Mouse (Mus musculus): ENCODE measurements around the gene Hras. TPM values are rescaled to one million over a fixed set of nuclear protein-coding genes. Genes with fewer than 3 reads are reported as not detected.

The Hras gene
- total RNA-seq, 2 experiments from 2014 or later = 101 to 104 TPM

- intact Hi-C loops (cut with DNase I) = no loop called here
- no peak for DNase-seq
Measured at GRCm38 (mm10) chr7:141191796-141192685, 1.8 kb downstream of the Hras start.

- intact Hi-C loops (cut with DNase I) = no loop called here
- DNase-seq = peak; percentile 27 to 34
Measured at GRCm38 (mm10) chr7:141191036-141191435, 2.8 kb downstream of the Hras start.

GRCm38 (mm10) chr7:141190220-141190619 lies 3.6 kb downstream of the Hras start:
- no peak for DNase-seq
- intact Hi-C loops (cut with DNase I) = no loop called here

GRCm38 (mm10) chr7:141188733-141189132 lies 5.1 kb downstream of the Hras start:
- intact Hi-C loops (cut with DNase I) = no loop called here

GRCm38 (mm10) chr7:141188194-141188593 lies 5.6 kb downstream of the Hras start:
- DNase-seq = no peak
- intact Hi-C loops (cut with DNase I) = no loop called here

More at GRCm38 (mm10) chr7:141188733-141189132, 5.1 kb downstream of the Hras start:
- DNase-seq = no peak

GRCm38 (mm10) chr7:141176173-141176572 lies 17.6 kb downstream of the Hras start:
- intact Hi-C loops (cut with DNase I) = loop anchor here (1.0 to 5.0 kb wide), 4 partner anchors 84 to 269 kb away; no protein-coding TSS in a partner anchor
- peak; percentile 87 to 93 for DNase-seq

GRCm38 (mm10) chr7:141175068-141175467 lies 18.7 kb downstream of the Hras start:
- no peak for DNase-seq
- intact Hi-C loops (cut with DNase I) = loop anchor here (5.0 kb wide), 2 partner anchors 103 to 268 kb away; no protein-coding TSS in a partner anchor

GRCm38 (mm10) chr7:141173323-141173850 lies 20.4 kb downstream of the Hras start:
- intact Hi-C loops (cut with DNase I) = loop anchor here (5.0 kb wide), 3 partner anchors 51 to 316 kb away; partner anchors contain the start of genes Bet1l, Gm45785, Ptdss2 and Ric8a
- no peak for DNase-seq

- DNase-seq = peak; percentile 90 to 91
- intact Hi-C loops (cut with DNase I) = loop anchor here (5.0 kb wide), 3 partner anchors 50 to 315 kb away; partner anchors contain the start of genes Bet1l, Gm45785, Ptdss2 and Ric8a
Measured at GRCm38 (mm10) chr7:141172116-141173006, 21.4 kb downstream of the Hras start, which contains the start of gene Rnh1. Rnh1 (minus strand) TSS chr7:141172857.

GRCm38 (mm10) chr7:141169866-141170265 lies 23.9 kb downstream of the Hras start:
- DNase-seq = no peak
- intact Hi-C loops (cut with DNase I) = loop anchor here (5.0 to 10.0 kb wide), 4 partner anchors 48 to 313 kb away; partner anchors contain the start of genes Bet1l, Gm45785, Phrf1 and Ptdss2

GRCm38 (mm10) chr7:141169300-141169699 lies 24.5 kb downstream of the Hras start:
- DNase-seq = no peak
- intact Hi-C loops (cut with DNase I) = loop anchor here (10.0 kb wide), 1 partner anchor 56 kb away; the partner anchor contains the start of gene Phrf1

GRCm38 (mm10) chr7:141168518-141168953 lies 25.3 kb downstream of the Hras start:
- intact Hi-C loops (cut with DNase I) = loop anchor here (10.0 kb wide), 1 partner anchor 56 kb away; the partner anchor contains the start of gene Phrf1
- peak; percentile 69 for DNase-seq

- intact Hi-C loops (cut with DNase I) = loop anchor here (10.0 kb wide), 1 partner anchor 57 kb away; the partner anchor contains the start of gene Phrf1
- DNase-seq = peak; percentile 37 to 59
Measured at GRCm38 (mm10) chr7:141167901-141168517, 25.8 kb downstream of the Hras start.

GRCm38 (mm10) chr7:141164850-141165249 lies 29.0 kb downstream of the Hras start:
- DNase-seq = no peak
- intact Hi-C loops (cut with DNase I) = loop anchor here (10.0 kb wide), 1 partner anchor 60 kb away; the partner anchor contains the start of gene Phrf1

GRCm38 (mm10) chr7:141164397-141164796 lies 29.4 kb downstream of the Hras start:
- intact Hi-C loops (cut with DNase I) = loop anchor here (10.0 kb wide), 1 partner anchor 60 kb away; the partner anchor contains the start of gene Phrf1
- no peak for DNase-seq

GRCm38 (mm10) chr7:141155362-141155761 lies 38.4 kb downstream of the Hras start:
- intact Hi-C loops (cut with DNase I) = no loop called here
- no peak for DNase-seq

GRCm38 (mm10) chr7:141148639-141149038 lies 45.2 kb downstream of the Hras start:
- intact Hi-C loops (cut with DNase I) = no loop called here

GRCm38 (mm10) chr7:141147044-141147443 lies 46.8 kb downstream of the Hras start:
- intact Hi-C loops (cut with DNase I) = no loop called here
- no peak for DNase-seq

More at GRCm38 (mm10) chr7:141148639-141149038, 45.2 kb downstream of the Hras start:
- DNase-seq = no peak

- intact Hi-C loops (cut with DNase I) = no loop called here
- no peak for DNase-seq
Measured at GRCm38 (mm10) chr7:141146043-141146595, 47.7 kb downstream of the Hras start.

All from heart, postnatal 14 days (tissue).